Comparison of ENCODE assay signal across 24 mouse cellular contexts in genomic region chr8:73054726-73055125, GRCm38 (mm10).
"Had no signal": no experiment of that assay in that cellular context is flagged by ENCODE, and none has a peak within 500 bp of the region (broad histone marks: within the 10 kb centered on the region; RNA-seq: fewer than 3 reads in every experiment).

No protein-coding gene starts in this region.

- H3K9ac ChIP-seq: forebrain, postnatal 0 days; heart, embryonic 13.5 days; heart, embryonic 15.5 days; hindbrain, embryonic 13.5 days; hindbrain, embryonic 15.5 days; limb, embryonic 12.5 days; liver, embryonic 12.5 days had no signal

- H3K9me3 ChIP-seq: heart, embryonic 13.5 days; heart, embryonic 15.5 days; hindbrain, embryonic 13.5 days; hindbrain, embryonic 15.5 days; limb, embryonic 10.5 days; limb, embryonic 12.5 days; liver, embryonic 12.5 days had no signal

- ATAC-seq: forebrain, postnatal 0 days; hindbrain, postnatal 0 days; intestine, embryonic 16.5 days; liver, embryonic 12.5 days had no signal

- H3K36me3 ChIP-seq: heart, embryonic 13.5 days; heart, embryonic 15.5 days; hindbrain, embryonic 13.5 days; hindbrain, embryonic 15.5 days; limb, embryonic 10.5 days; limb, embryonic 12.5 days; liver, embryonic 12.5 days had no signal

- H3K4me3 ChIP-seq: heart, adult 2 months; heart, embryonic 13.5 days; heart, embryonic 15.5 days; hindbrain, embryonic 13.5 days; hindbrain, embryonic 15.5 days; layer of hippocampus, adult 2 months; left cerebral cortex, adult 2 months; limb, embryonic 10.5 days; limb, embryonic 12.5 days; liver, embryonic 12.5 days had no signal

- H3K27me3 ChIP-seq: heart, embryonic 13.5 days; heart, embryonic 15.5 days; hindbrain, embryonic 13.5 days; hindbrain, embryonic 15.5 days; limb, embryonic 12.5 days; liver, embryonic 12.5 days had no signal

- H3K4me1 ChIP-seq: heart, embryonic 13.5 days; heart, embryonic 15.5 days; hindbrain, embryonic 13.5 days; hindbrain, embryonic 15.5 days; limb, embryonic 10.5 days; limb, embryonic 12.5 days; liver, embryonic 12.5 days had no signal

- H3K27ac ChIP-seq: heart, adult 2 months; heart, embryonic 13.5 days; heart, embryonic 15.5 days; hindbrain, embryonic 13.5 days; hindbrain, embryonic 15.5 days; hindbrain, postnatal 0 days; layer of hippocampus, adult 2 months; left cerebral cortex, adult 2 months; limb, embryonic 10.5 days; limb, embryonic 12.5 days; liver, embryonic 12.5 days had no signal

- H3K4me2 ChIP-seq: heart, embryonic 11.5 days; heart, embryonic 13.5 days; heart, embryonic 15.5 days; hindbrain, embryonic 13.5 days; hindbrain, embryonic 15.5 days; limb, embryonic 12.5 days; liver, embryonic 12.5 days had no signal

- DNase-seq: forebrain, postnatal 0 days; gastrocnemius, postnatal 10 days; gastrocnemius, postnatal 25 days; heart, adult 11 months; heart, adult 2 months; heart, postnatal 14 days; heart, postnatal 36 days; kidney, adult 11 months; kidney, adult 2 months; kidney, postnatal 10 days; kidney, postnatal 25 days; kidney, postnatal 4 days had no signal
